Mouse (Mus musculus): ENCODE results near the gene Hspb7. TPM values are rescaled to one million over a fixed set of nuclear protein-coding genes. Genes with fewer than 3 reads are reported as not detected.

Hspb7 gene
- polyA plus RNA-seq, 1 experiment from 2014 or later, result 8.0 TPM

GRCm38 (mm10) chr4:141429381-141429780 is 8.8 kb downstream of the Hspb7 start:
- Histone ChIP-seq H3K36me3 (ENCODE audit: control insufficient read depth, insufficient read depth) (no peaks in the 10 kb centered on the region), H3K4me2 (replicated peaks; ENCODE audit: low read depth) (no peak overlapping the region), H3K9me3 (ENCODE audit: control insufficient read depth) (no peaks in the 10 kb centered on the region), H3K4me1 (replicated peaks; ENCODE audit: control insufficient read depth, insufficient read depth, low read length) (peaks cover 8% of the 10 kb centered on the region; the same call in 1 of the 2 replicates), H3K9ac (ENCODE audit: low read depth, low read length) (no peak overlapping the region), H3K27me3 (replicated peaks; ENCODE audit: control insufficient read depth, insufficient read depth, low read length) (no peaks in the 10 kb centered on the region), H3K27ac (ENCODE audit: low read depth, low read length) (no peak overlapping the region), H3K4me3 (ENCODE audit: low read depth, low read length) (no peak overlapping the region)
- TF ChIP-seq CTCF (IDR thresholded peaks at IDR 0.05; ENCODE audit: low read depth), result no peak
- 84% methylated on average over 6 of the region's 6 CpGs for WGBS
- ATAC-seq, result no peak

- peak; percentile 83 for TF ChIP-seq CTCF (IDR thresholded peaks at IDR 0.05; ENCODE audit: low read depth)
- Histone ChIP-seq H3K27ac (ENCODE audit: low read depth, low read length) (no peak overlapping the region), H3K9me3 (ENCODE audit: control insufficient read depth) (no peaks in the 10 kb centered on the region), H3K4me2 (replicated peaks; ENCODE audit: low read depth) (no peak overlapping the region), H3K4me1 (replicated peaks; ENCODE audit: control insufficient read depth, insufficient read depth, low read length) (peaks cover 8% of the 10 kb centered on the region; the same call in 1 of the 2 replicates), H3K9ac (ENCODE audit: low read depth, low read length) (no peak overlapping the region), H3K36me3 (ENCODE audit: control insufficient read depth, insufficient read depth) (no peaks in the 10 kb centered on the region), H3K4me3 (ENCODE audit: low read depth, low read length) (no peak overlapping the region), H3K27me3 (replicated peaks; ENCODE audit: control insufficient read depth, insufficient read depth, low read length) (no peaks in the 10 kb centered on the region)
- WGBS, result 60% methylated on average over 9 of the region's 9 CpGs
- no peak for ATAC-seq
These were observed 9.3 kb downstream of the Hspb7 start for GRCm38 (mm10) chr4:141429847-141430246.

- TF ChIP-seq CTCF (IDR thresholded peaks at IDR 0.05; ENCODE audit: low read depth), result peak; percentile 91
- ATAC-seq, result no peak
- Histone ChIP-seq H3K27ac (ENCODE audit: low read depth, low read length) (no peak overlapping the region), H3K9ac (ENCODE audit: low read depth, low read length) (no peak overlapping the region), H3K4me3 (ENCODE audit: low read depth, low read length) (no peak overlapping the region), H3K4me2 (replicated peaks; ENCODE audit: low read depth) (no peak overlapping the region), H3K36me3 (ENCODE audit: control insufficient read depth, insufficient read depth) (no peaks in the 10 kb centered on the region), H3K27me3 (replicated peaks; ENCODE audit: control insufficient read depth, insufficient read depth, low read length) (no peaks in the 10 kb centered on the region), H3K9me3 (ENCODE audit: control insufficient read depth) (no peaks in the 10 kb centered on the region), H3K4me1 (replicated peaks; ENCODE audit: control insufficient read depth, insufficient read depth, low read length) (0 out of 2 replicates have a peak, but pooled peaks cover under 1% of the 10 kb centered on the region)
- 41% methylated on average over 9 of the region's 9 CpGs for WGBS
These were observed 10.4 kb downstream of the Hspb7 start for GRCm38 (mm10) chr4:141430997-141431396.

GRCm38 (mm10) chr4:141432666-141433065 is 12.1 kb downstream of the Hspb7 start:
- no peak for ATAC-seq
- no peaks in the 10 kb centered on the region for H3K27me3 ChIP-seq (replicated peaks; ENCODE audit: control insufficient read depth, insufficient read depth, low read length)
- 59% methylated on average over 14 of the region's 14 CpGs for WGBS
- no peak overlapping the region for H3K9ac ChIP-seq (ENCODE audit: low read depth, low read length)
- no peaks in the 10 kb centered on the region for H3K4me1 ChIP-seq (replicated peaks; ENCODE audit: control insufficient read depth, insufficient read depth, low read length)
- H3K27ac ChIP-seq (ENCODE audit: low read depth, low read length), result no peak overlapping the region
- H3K4me2 ChIP-seq (replicated peaks; ENCODE audit: low read depth), result no peak overlapping the region
- no peak overlapping the region for H3K4me3 ChIP-seq (ENCODE audit: low read depth, low read length)
- H3K9me3 ChIP-seq (ENCODE audit: control insufficient read depth), result no peaks in the 10 kb centered on the region
- TF ChIP-seq CTCF (IDR thresholded peaks at IDR 0.05; ENCODE audit: low read depth), result no peak
- H3K36me3 ChIP-seq (ENCODE audit: control insufficient read depth, insufficient read depth), result no peaks in the 10 kb centered on the region

- no peak overlapping the region for H3K9ac ChIP-seq (ENCODE audit: low read depth, low read length)
- no peak overlapping the region for H3K27ac ChIP-seq (ENCODE audit: low read depth, low read length)
- H3K4me1 ChIP-seq (replicated peaks; ENCODE audit: control insufficient read depth, insufficient read depth, low read length), result no peaks in the 10 kb centered on the region
- H3K4me2 ChIP-seq (replicated peaks; ENCODE audit: low read depth), result no peak overlapping the region
- H3K36me3 ChIP-seq (ENCODE audit: control insufficient read depth, insufficient read depth), result no peaks in the 10 kb centered on the region
- no peak for TF ChIP-seq CTCF (IDR thresholded peaks at IDR 0.05; ENCODE audit: low read depth)
- ATAC-seq, result no peak
- no peak overlapping the region for H3K4me3 ChIP-seq (ENCODE audit: low read depth, low read length)
- H3K9me3 ChIP-seq (ENCODE audit: control insufficient read depth), result no peaks in the 10 kb centered on the region
- 84% methylated on average over 18 of the region's 18 CpGs for WGBS
- no peaks in the 10 kb centered on the region for H3K27me3 ChIP-seq (replicated peaks; ENCODE audit: control insufficient read depth, insufficient read depth, low read length)
These were observed 12.6 kb downstream of the Hspb7 start for GRCm38 (mm10) chr4:141433191-141433590.

GRCm38 (mm10) chr4:141435974-141436373 is 15.4 kb downstream of the Hspb7 start, which contains the start of gene Srarp:
Gene Srarp (minus strand): TSS chr4:141436105.
- Histone ChIP-seq H3K9ac (ENCODE audit: low read depth, low read length) (no peak within 1 kb of the TSS), H3K36me3 (ENCODE audit: control insufficient read depth, insufficient read depth) (no peaks in the 10 kb centered on the region), H3K4me2 (replicated peaks; ENCODE audit: low read depth) (no peak within 1 kb of the TSS), H3K9me3 (ENCODE audit: control insufficient read depth) (no peaks in the 10 kb centered on the region), H3K27ac (ENCODE audit: low read depth, low read length) (no peak within 1 kb of the TSS), H3K4me3 (ENCODE audit: low read depth, low read length) (no peak within 1 kb of the TSS), H3K27me3 (replicated peaks; ENCODE audit: control insufficient read depth, insufficient read depth, low read length) (no peaks in the 10 kb centered on the region), H3K4me1 (replicated peaks; ENCODE audit: control insufficient read depth, insufficient read depth, low read length) (no peaks in the 10 kb centered on the region)
- no peak for TF ChIP-seq CTCF (IDR thresholded peaks at IDR 0.05; ENCODE audit: low read depth)
- WGBS, result 81% methylated on average over 1 of the region's 1 CpGs
- no peak for ATAC-seq

Measured in intestine, postnatal 0 days (tissue).